Mouse (Mus musculus): Measurements from ENCODE around the gene Gm4871. TPM values are rescaled to one million over a fixed set of nuclear protein-coding genes. Genes with fewer than 3 reads are reported as not detected.

Gene Gm4871
- polyA plus RNA-seq, 1 experiment from 2014 or later = not detected

GRCm38 (mm10) chr5:145008878-145009659 lies 23.5 kb downstream of the Gm4871 start:
- Histone ChIP-seq H3K9me3 (replicated peaks; ENCODE audit: control insufficient read depth, low read length) (no peaks in the 10 kb centered on the region), H3K4me3 (ENCODE audit: low read depth, low read length) (no peak overlapping the region), H3K27me3 (replicated peaks; ENCODE audit: control insufficient read depth, insufficient read depth, low read length) (no peaks in the 10 kb centered on the region), H3K4me1 (ENCODE audit: control insufficient read depth, insufficient read depth, low read length) (no peaks in the 10 kb centered on the region), H3K4me2 (ENCODE audit: low read length) (no peak overlapping the region), H3K36me3 (ENCODE audit: control insufficient read depth, insufficient read depth, low read length) (no peaks in the 10 kb centered on the region), H3K27ac (ENCODE audit: low read depth, low read length) (no peak overlapping the region), H3K9ac (ENCODE audit: low read length) (no peak overlapping the region)
- ATAC-seq = no peak
- DNase-seq (ENCODE audit: low spot score) = no peak
- 94% methylated on average over 15 of the region's 15 CpGs for WGBS

GRCm38 (mm10) chr5:145005596-145005995 lies 27.0 kb downstream of the Gm4871 start:
- DNase-seq (ENCODE audit: low spot score) (no peak), ATAC-seq (no peak)
- no peaks in the 10 kb centered on the region for H3K36me3 ChIP-seq (ENCODE audit: control insufficient read depth, insufficient read depth, low read length)
- H3K4me1 ChIP-seq (ENCODE audit: control insufficient read depth, insufficient read depth, low read length) = no peaks in the 10 kb centered on the region
- H3K9ac ChIP-seq (ENCODE audit: low read length) = no peak overlapping the region
- no peaks in the 10 kb centered on the region for H3K27me3 ChIP-seq (replicated peaks; ENCODE audit: control insufficient read depth, insufficient read depth, low read length)
- 87% methylated on average over 6 of the region's 6 CpGs for WGBS
- H3K4me3 ChIP-seq (ENCODE audit: low read depth, low read length) = no peak overlapping the region
- no peaks in the 10 kb centered on the region for H3K9me3 ChIP-seq (replicated peaks; ENCODE audit: control insufficient read depth, low read length)
- no peak overlapping the region for H3K27ac ChIP-seq (ENCODE audit: low read depth, low read length)
- H3K4me2 ChIP-seq (ENCODE audit: low read length) = no peak overlapping the region

DNA sequence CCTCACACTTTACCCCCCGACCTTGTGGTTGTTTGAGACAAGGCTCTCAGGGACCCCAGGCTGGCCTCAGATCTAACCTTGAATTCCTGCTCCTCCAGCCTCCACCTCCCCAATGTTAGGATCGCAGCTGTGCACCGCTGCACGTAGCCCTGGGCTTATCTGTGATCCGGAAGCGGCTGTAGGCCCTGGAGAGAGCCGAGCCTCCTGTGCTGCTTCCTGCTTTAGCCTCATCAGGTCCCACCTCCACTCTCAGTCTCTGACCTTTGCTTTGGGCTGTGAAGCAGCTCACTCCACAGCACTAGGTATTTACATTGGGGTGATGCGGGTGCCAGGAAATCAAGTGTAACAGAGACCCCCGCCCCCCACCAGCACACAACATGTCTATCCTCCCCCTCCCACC lies 28.1 kb downstream of the Gm4871 start:
- Histone ChIP-seq H3K27me3 (replicated peaks; ENCODE audit: control insufficient read depth, insufficient read depth, low read length) (no peaks in the 10 kb centered on the region), H3K27ac (ENCODE audit: low read depth, low read length) (no peak overlapping the region), H3K36me3 (ENCODE audit: control insufficient read depth, insufficient read depth, low read length) (no peaks in the 10 kb centered on the region), H3K4me3 (ENCODE audit: low read depth, low read length) (no peak overlapping the region), H3K4me1 (ENCODE audit: control insufficient read depth, insufficient read depth, low read length) (no peaks in the 10 kb centered on the region), H3K9ac (ENCODE audit: low read length) (no peak overlapping the region), H3K9me3 (replicated peaks; ENCODE audit: control insufficient read depth, low read length) (no peaks in the 10 kb centered on the region), H3K4me2 (ENCODE audit: low read length) (no peak overlapping the region)
- WGBS = 84% methylated on average over 9 of the region's 9 CpGs
- no peak for DNase-seq (ENCODE audit: low spot score)
- ATAC-seq = no peak

- H3K4me3 ChIP-seq (ENCODE audit: low read depth, low read length) = no peak overlapping the region
- DNase-seq (ENCODE audit: low spot score) = no peak
- no peak overlapping the region for H3K9ac ChIP-seq (ENCODE audit: low read length)
- H3K36me3 ChIP-seq (ENCODE audit: control insufficient read depth, insufficient read depth, low read length) = no peaks in the 10 kb centered on the region
- H3K27me3 ChIP-seq (replicated peaks; ENCODE audit: control insufficient read depth, insufficient read depth, low read length) = no peaks in the 10 kb centered on the region
- no peaks in the 10 kb centered on the region for H3K4me1 ChIP-seq (ENCODE audit: control insufficient read depth, insufficient read depth, low read length)
- no peak for ATAC-seq
- WGBS = 82% methylated on average over 3 of the region's 3 CpGs
- H3K4me2 ChIP-seq (ENCODE audit: low read length) = no peak overlapping the region
- H3K27ac ChIP-seq (ENCODE audit: low read depth, low read length) = no peak overlapping the region
- no peaks in the 10 kb centered on the region for H3K9me3 ChIP-seq (replicated peaks; ENCODE audit: control insufficient read depth, low read length)
Observed at GRCm38 (mm10) chr5:145003362-145003761, 29.2 kb downstream of the Gm4871 start.

- Histone ChIP-seq H3K4me1 (ENCODE audit: control insufficient read depth, insufficient read depth, low read length) (no peaks in the 10 kb centered on the region), H3K9me3 (replicated peaks; ENCODE audit: control insufficient read depth, low read length) (no peaks in the 10 kb centered on the region), H3K4me2 (ENCODE audit: low read length) (no peak overlapping the region), H3K27ac (ENCODE audit: low read depth, low read length) (no peak overlapping the region), H3K36me3 (ENCODE audit: control insufficient read depth, insufficient read depth, low read length) (no peaks in the 10 kb centered on the region), H3K27me3 (replicated peaks; ENCODE audit: control insufficient read depth, insufficient read depth, low read length) (no peaks in the 10 kb centered on the region), H3K9ac (ENCODE audit: low read length) (no peak overlapping the region), H3K4me3 (ENCODE audit: low read depth, low read length) (no peak overlapping the region)
- DNase-seq (ENCODE audit: low spot score) (peak; percentile 23), ATAC-seq (no peak)
- WGBS = 36% methylated on average over 2 of the region's 2 CpGs
Observed at GRCm38 (mm10) chr5:144998491-144998890, 34.1 kb downstream of the Gm4871 start.

DNA sequence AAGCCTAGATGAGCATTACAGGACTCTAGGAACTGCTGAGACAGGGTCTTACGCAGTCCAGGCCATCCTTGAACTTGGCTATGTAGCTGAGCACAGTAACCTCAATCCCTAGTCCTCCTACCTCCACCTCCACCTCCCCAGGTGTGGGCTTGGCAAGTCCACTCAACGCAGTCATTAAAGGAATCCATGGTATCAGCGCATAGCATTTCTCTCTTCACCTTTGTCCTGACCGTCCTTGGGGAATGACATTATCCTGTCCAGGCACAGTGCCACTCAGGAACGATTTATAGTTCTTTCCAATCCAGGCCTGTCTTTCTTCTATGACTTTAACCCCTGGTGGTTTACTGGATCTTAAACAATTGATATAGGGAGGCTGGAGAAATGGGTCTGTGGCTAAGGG lies 42.1 kb downstream of the Gm4871 start:
- Histone ChIP-seq H3K4me2 (ENCODE audit: low read length) (no peak overlapping the region), H3K4me3 (ENCODE audit: low read depth, low read length) (no peak overlapping the region), H3K36me3 (ENCODE audit: control insufficient read depth, insufficient read depth, low read length) (no peaks in the 10 kb centered on the region), H3K9ac (ENCODE audit: low read length) (no peak overlapping the region), H3K4me1 (ENCODE audit: control insufficient read depth, insufficient read depth, low read length) (no peaks in the 10 kb centered on the region), H3K9me3 (replicated peaks; ENCODE audit: control insufficient read depth, low read length) (no peaks in the 10 kb centered on the region), H3K27ac (ENCODE audit: low read depth, low read length) (no peak overlapping the region), H3K27me3 (replicated peaks; ENCODE audit: control insufficient read depth, insufficient read depth, low read length) (no peaks in the 10 kb centered on the region)
- no peak for DNase-seq (ENCODE audit: low spot score)
- no peak for ATAC-seq
- 78% methylated on average over 5 of the region's 5 CpGs for WGBS

DNA sequence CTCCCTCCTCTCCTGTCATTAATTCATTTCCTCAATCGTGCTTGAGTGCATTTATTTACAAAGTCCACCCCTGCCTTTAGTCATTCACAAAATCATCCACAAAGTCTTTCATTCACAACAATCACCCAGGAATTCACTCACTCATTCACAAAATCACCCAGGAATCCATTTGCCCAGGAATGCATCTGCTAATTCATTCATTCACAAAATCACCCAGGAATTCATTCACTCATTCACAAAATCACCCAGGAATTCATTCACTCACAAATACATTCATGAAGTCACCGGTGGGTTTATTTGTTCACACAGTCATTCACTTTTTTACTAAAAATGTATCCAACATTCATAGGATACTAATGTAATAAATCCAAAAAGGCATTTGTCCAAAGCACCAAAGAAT lies 42.5 kb downstream of the Gm4871 start:
- Histone ChIP-seq H3K27ac (ENCODE audit: low read depth, low read length) (no peak overlapping the region), H3K9me3 (replicated peaks; ENCODE audit: control insufficient read depth, low read length) (no peaks in the 10 kb centered on the region), H3K9ac (ENCODE audit: low read length) (no peak overlapping the region), H3K4me3 (ENCODE audit: low read depth, low read length) (no peak overlapping the region), H3K4me1 (ENCODE audit: control insufficient read depth, insufficient read depth, low read length) (no peaks in the 10 kb centered on the region), H3K36me3 (ENCODE audit: control insufficient read depth, insufficient read depth, low read length) (no peaks in the 10 kb centered on the region), H3K4me2 (ENCODE audit: low read length) (no peak overlapping the region), H3K27me3 (replicated peaks; ENCODE audit: control insufficient read depth, insufficient read depth, low read length) (no peaks in the 10 kb centered on the region)
- WGBS = 32% methylated on average over 2 of the region's 2 CpGs
- ATAC-seq (no peak), DNase-seq (ENCODE audit: low spot score) (peak; percentile 40)

GRCm38 (mm10) chr5:144989061-144989405 lies 43.5 kb downstream of the Gm4871 start:
- Histone ChIP-seq H3K4me2 (ENCODE audit: low read length) (no peak overlapping the region), H3K4me1 (ENCODE audit: control insufficient read depth, insufficient read depth, low read length) (no peaks in the 10 kb centered on the region), H3K36me3 (ENCODE audit: control insufficient read depth, insufficient read depth, low read length) (no peaks in the 10 kb centered on the region), H3K27ac (ENCODE audit: low read depth, low read length) (no peak overlapping the region), H3K27me3 (replicated peaks; ENCODE audit: control insufficient read depth, insufficient read depth, low read length) (no peaks in the 10 kb centered on the region), H3K9ac (ENCODE audit: low read length) (no peak overlapping the region), H3K9me3 (replicated peaks; ENCODE audit: control insufficient read depth, low read length) (0 out of 2 replicates have a peak, but pooled peaks cover 2% of the 10 kb centered on the region), H3K4me3 (ENCODE audit: low read depth, low read length) (no peak overlapping the region)
- DNase-seq (ENCODE audit: low spot score) (no peak), ATAC-seq (no peak)
- 86% methylated on average over 4 of the region's 4 CpGs for WGBS

DNA sequence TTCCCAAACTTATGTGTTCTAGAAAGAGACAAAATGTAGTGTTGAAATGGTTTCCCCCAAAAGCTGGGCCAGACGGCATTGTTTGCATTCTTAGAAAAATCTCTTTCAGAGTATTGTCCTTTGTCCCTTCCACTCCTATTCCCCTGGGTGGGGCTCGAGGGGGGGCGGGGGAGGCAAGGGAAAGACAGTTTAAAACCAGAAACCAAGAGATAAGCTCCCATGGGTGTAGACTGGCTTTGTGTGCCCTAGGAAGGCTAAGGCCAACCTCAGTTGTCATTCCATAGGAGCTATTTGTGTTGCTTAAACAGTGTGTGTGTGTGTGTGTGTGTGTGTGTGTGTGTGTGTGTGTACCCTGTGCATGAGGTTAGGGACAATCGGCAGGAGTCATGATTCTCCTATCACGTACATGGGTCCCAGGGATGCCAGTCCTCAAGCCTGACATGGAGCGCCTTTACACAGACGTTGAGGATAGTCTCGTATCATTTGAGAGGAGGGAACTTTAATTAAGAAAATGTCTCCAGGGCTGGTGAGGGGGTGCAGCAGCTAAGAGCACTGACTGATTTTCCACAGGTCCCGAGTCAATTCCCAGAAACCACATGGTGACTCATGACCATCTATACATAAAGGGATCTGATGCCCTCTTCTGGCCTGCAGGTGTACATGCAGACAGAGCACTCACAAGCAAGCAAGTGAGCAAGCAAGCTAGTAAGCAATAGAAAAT lies 44.1 kb downstream of the Gm4871 start:
- Histone ChIP-seq H3K9ac (ENCODE audit: low read length) (no peak overlapping the region), H3K27me3 (replicated peaks; ENCODE audit: control insufficient read depth, insufficient read depth, low read length) (no peaks in the 10 kb centered on the region), H3K27ac (ENCODE audit: low read depth, low read length) (no peak overlapping the region), H3K4me2 (ENCODE audit: low read length) (no peak overlapping the region), H3K4me1 (ENCODE audit: control insufficient read depth, insufficient read depth, low read length) (no peaks in the 10 kb centered on the region), H3K36me3 (ENCODE audit: control insufficient read depth, insufficient read depth, low read length) (no peaks in the 10 kb centered on the region), H3K9me3 (replicated peaks; ENCODE audit: control insufficient read depth, low read length) (0 out of 2 replicates have a peak, but pooled peaks cover 2% of the 10 kb centered on the region), H3K4me3 (ENCODE audit: low read depth, low read length) (no peak overlapping the region)
- ATAC-seq = no peak
- 50% methylated on average over 9 of the region's 9 CpGs for WGBS
- peak; percentile 77 for DNase-seq (ENCODE audit: low spot score)
